Mouse (Mus musculus) forebrain, embryonic 15.5 days (tissue): ENCODE measurements around the gene Fam206a. TPM values are rescaled to one million over a fixed set of nuclear protein-coding genes. Genes with fewer than 3 reads are reported as not detected.

Experiments used
- ATAC-seq: fragments of 200-750 bp; cut with Nextera tagmentation; replicated peaks from 2 replicates; pipeline ENCODE4 v1.8.0; 2017; ENCODE audit warnings: mild to moderate bottlenecking, moderate TSS enrichment, moderate library complexity
- H3K27ac ChIP-seq: fragments of 300-500 bp; sonication (generic); replicated peaks from 2 replicates; pipeline ENCODE4 v1.5.1; 2015; ENCODE audit warnings: mild to moderate bottlenecking, inconsistent platforms
- H3K27me3 ChIP-seq: fragments of 300-500 bp; sonication (generic); 2 replicates; pipeline ENCODE4 v1.6.1; 2015; ENCODE audit warnings: inconsistent platforms
- H3K36me3 ChIP-seq: fragments of 300-500 bp; sonication (generic); 2 replicates; pipeline ENCODE4 v1.6.1; 2015; ENCODE audit warnings: mild to moderate bottlenecking, inconsistent platforms
- H3K4me1 ChIP-seq: fragments of 300-500 bp; sonication (generic); 2 replicates; pipeline ENCODE4 v1.6.1; 2015; ENCODE audit warnings: inconsistent platforms
- H3K4me2 ChIP-seq: fragments of 300-500 bp; sonication (generic); replicated peaks from 2 replicates; pipeline ENCODE4 v1.6.1; 2015; ENCODE audit warnings: mild to moderate bottlenecking, inconsistent platforms
- H3K4me3 ChIP-seq: fragments of 300-500 bp; sonication (generic); 2 replicates; pipeline ENCODE4 v1.5.1; 2015; ENCODE audit warnings: mild to moderate bottlenecking, inconsistent platforms
- H3K9ac ChIP-seq: fragments of 300-500 bp; sonication (generic); replicated peaks from 2 replicates; pipeline ENCODE4 v1.6.1; 2015; ENCODE audit warnings: mild to moderate bottlenecking, inconsistent platforms
- H3K9me3 ChIP-seq: fragments of 300-500 bp; sonication (generic); 2 replicates; pipeline ENCODE4 v1.6.1; 2016; ENCODE audit warnings: inconsistent platforms
- WGBS: fragments of 180-500 bp; shearing (Covaris S2); methylation state at CpG from one replicate; pipeline ENCODE4 v1.1.7; 2015; ENCODE audit warnings: mixed read lengths; 5-methylcytosine and 5-hydroxymethylcytosine counted together
- polyA plus RNA-seq: library from polyadenylated mRNA; unstranded; fragments of >200 nt; fragmentation: Nextera tagmentation; extraction: Ambion mirVana; gene quantifications from 2 replicates; pipeline ENCODE4 v1.2.1, GENCODE M21; 2015

Fam206a gene
- polyA plus RNA-seq, 1 experiment from 2014 or later = 14.5 TPM

- 59% methylated on average over 12 of the region's 12 CpGs for WGBS
- Histone ChIP-seq H3K9ac (no peak overlapping the region), H3K4me3 (no peak overlapping the region), H3K27me3 (no peaks in the 10 kb centered on the region), H3K4me2 (no peak overlapping the region), H3K4me1 (no peaks in the 10 kb centered on the region), H3K27ac (no peak overlapping the region), H3K9me3 (0 out of 2 replicates have a peak, but pooled peaks cover 2% of the 10 kb centered on the region), H3K36me3 (peaks cover 16% of the 10 kb centered on the region)
- no peak for ATAC-seq
Measured at GRCm38 (mm10) chr4:56845896-56846533, 43.9 kb downstream of the Fam206a start.

- Histone ChIP-seq H3K4me1 (no peaks in the 10 kb centered on the region), H3K4me2 (no peak overlapping the region), H3K9ac (no peak overlapping the region), H3K36me3 (peaks cover 11% of the 10 kb centered on the region), H3K27me3 (no peaks in the 10 kb centered on the region), H3K9me3 (0 out of 2 replicates have a peak, but pooled peaks cover 2% of the 10 kb centered on the region), H3K4me3 (no peak overlapping the region), H3K27ac (no peak overlapping the region)
- no peak for ATAC-seq
- 92% methylated on average over 3 of the region's 3 CpGs for WGBS
Measured at GRCm38 (mm10) chr4:56847400-56847799, 45.3 kb downstream of the Fam206a start.

- ATAC-seq = no peak
- Histone ChIP-seq H3K4me3 (no peak overlapping the region), H3K36me3 (peaks cover 11% of the 10 kb centered on the region), H3K9ac (no peak overlapping the region), H3K4me1 (no peaks in the 10 kb centered on the region), H3K27ac (no peak overlapping the region), H3K4me2 (no peak overlapping the region), H3K9me3 (0 out of 2 replicates have a peak, but pooled peaks cover 2% of the 10 kb centered on the region), H3K27me3 (no peaks in the 10 kb centered on the region)
- 91% methylated on average over 6 of the region's 6 CpGs for WGBS
Measured at GRCm38 (mm10) chr4:56848044-56848443, 45.9 kb downstream of the Fam206a start.

- Histone ChIP-seq H3K27ac (no peak overlapping the region), H3K4me1 (no peaks in the 10 kb centered on the region), H3K4me2 (no peak overlapping the region), H3K27me3 (no peaks in the 10 kb centered on the region), H3K9ac (no peak overlapping the region), H3K4me3 (no peak overlapping the region), H3K9me3 (no peaks in the 10 kb centered on the region), H3K36me3 (no peaks in the 10 kb centered on the region)
- WGBS = 42% methylated on average over 6 of the region's 6 CpGs
- no peak for ATAC-seq
Measured at GRCm38 (mm10) chr4:56850724-56851123, 48.6 kb downstream of the Fam206a start.

GRCm38 (mm10) chr4:56855935-56856334, 53.8 kb downstream of the Fam206a start:
- Histone ChIP-seq H3K9ac (no peak overlapping the region), H3K27me3 (no peaks in the 10 kb centered on the region), H3K27ac (no peak overlapping the region), H3K4me1 (no peaks in the 10 kb centered on the region), H3K4me3 (no peak overlapping the region), H3K4me2 (no peak overlapping the region), H3K36me3 (no peaks in the 10 kb centered on the region), H3K9me3 (no peaks in the 10 kb centered on the region)
- ATAC-seq = no peak
- 88% methylated on average over 5 of the region's 5 CpGs for WGBS

GRCm38 (mm10) chr4:56856371-56856949, 54.3 kb downstream of the Fam206a start:
- Histone ChIP-seq H3K9me3 (no peaks in the 10 kb centered on the region), H3K4me2 (no peak overlapping the region), H3K9ac (no peak overlapping the region), H3K27me3 (no peaks in the 10 kb centered on the region), H3K4me1 (no peaks in the 10 kb centered on the region), H3K27ac (no peak overlapping the region), H3K36me3 (no peaks in the 10 kb centered on the region), H3K4me3 (no peak overlapping the region)
- WGBS = 64% methylated on average over 8 of the region's 8 CpGs
- ATAC-seq = no peak

- H3K9ac ChIP-seq = no peak overlapping the region
- no peak overlapping the region for H3K27ac ChIP-seq
- 81% methylated on average over 9 of the region's 9 CpGs for WGBS
- no peak overlapping the region for H3K4me3 ChIP-seq
- no peak for ATAC-seq
- no peaks in the 10 kb centered on the region for H3K27me3 ChIP-seq
- no peaks in the 10 kb centered on the region for H3K9me3 ChIP-seq
- peaks cover 9% of the 10 kb centered on the region for H3K4me1 ChIP-seq
- no peaks in the 10 kb centered on the region for H3K36me3 ChIP-seq
- no peak overlapping the region for H3K4me2 ChIP-seq
Measured at GRCm38 (mm10) chr4:56858733-56859132, 56.6 kb downstream of the Fam206a start.

Other genes with a start within 250 kb of the Fam206a start
- not detected in 2 replicates for gene Gm26657, start 62.3 kb upstream of the Fam206a start, polyA plus RNA-seq
- gene Actl7b, start 60.9 kb upstream of the Fam206a start, polyA plus RNA-seq = not detected in 2 replicates
- not detected in 2 replicates for gene Actl7a, start 58.9 kb upstream of the Fam206a start, polyA plus RNA-seq
- gene Elp1, start within 50 bp of the Fam206a start, polyA plus RNA-seq = 55.8 and 56.3 TPM in 2 replicates
- 10.8 and 11.0 TPM in 2 replicates for gene Ctnnal1, start 62.8 kb downstream of the Fam206a start, polyA plus RNA-seq
- gene Tmem245, start 145.1 kb downstream of the Fam206a start, polyA plus RNA-seq = 8.9 and 9.0 TPM in 2 replicates
- gene Frrs1l, start 188.0 kb downstream of the Fam206a start, polyA plus RNA-seq = 20.3 and 23.5 TPM in 2 replicates